Mouse (Mus musculus): ENCODE measurements around the gene Cobll1.

- no peak for TF ChIP-seq HCFC1 (IDR thresholded peaks at IDR 0.05; ENCODE audit: borderline replicate concordance, insufficient read depth, low read length)
- no peak for TF ChIP-seq CHD2 (IDR thresholded peaks at IDR 0.05; ENCODE audit: low read depth, low read length)
- TF ChIP-seq MAFK (IDR thresholded peaks at IDR 0.05; ENCODE audit: insufficient read depth, low read depth, low read length), result no peak
Observed at GRCm38 (mm10) chr2:65238171-65238963, 836 bp downstream of the Cobll1 start.

Measured in ES-E14 (cell line).